15 mouse cellular contexts compared by ENCODE assay signal in genomic region chr14:49515096-49515665, GRCm38 (mm10). TPM values are rescaled to one million over a fixed set of nuclear protein-coding genes. Genes with fewer than 3 reads are reported as not detected.
"Had no signal": no experiment of that assay in that cellular context is flagged by ENCODE, and none has a peak within 500 bp of the region (broad histone marks: within the 10 kb centered on the region; RNA-seq: fewer than 3 reads in every experiment).

No protein-coding gene starts in this region.

- DNase-seq: kidney, postnatal 14 days; left cerebral cortex, postnatal 4 days; lung, adult 2 months; thymus, postnatal 4 days had no signal

- H3K36me3 ChIP-seq: kidney, embryonic 15.5 days; limb, embryonic 13.5 days; midbrain, embryonic 15.5 days; neural tube, embryonic 12.5 days had no signal

- ATAC-seq: midbrain, embryonic 15.5 days had no signal

- H3K27ac ChIP-seq: kidney, embryonic 15.5 days; limb, embryonic 13.5 days; liver, embryonic 14.5 days; midbrain, embryonic 15.5 days; neural tube, embryonic 12.5 days; stomach, postnatal 0 days had no signal

- H3K4me3 ChIP-seq: kidney, embryonic 15.5 days; limb, embryonic 13.5 days; megakaryocyte, embryonic 14.5 days; midbrain, embryonic 15.5 days; neural tube, embryonic 12.5 days had no signal

- H3K9ac ChIP-seq: kidney, embryonic 15.5 days; limb, embryonic 13.5 days; liver, embryonic 14.5 days; midbrain, embryonic 15.5 days; neural tube, embryonic 12.5 days had no signal

- H3K4me2 ChIP-seq: kidney, embryonic 15.5 days; limb, embryonic 13.5 days; midbrain, embryonic 11.5 days; midbrain, embryonic 15.5 days; neural tube, embryonic 12.5 days had no signal

- H3K9me3 ChIP-seq: kidney, embryonic 15.5 days; limb, embryonic 13.5 days; midbrain, embryonic 15.5 days; neural tube, embryonic 12.5 days had no signal

- H3K27me3 ChIP-seq: kidney, embryonic 15.5 days; limb, embryonic 13.5 days; megakaryocyte, embryonic 14.5 days; midbrain, embryonic 15.5 days; neural tube, embryonic 12.5 days had no signal

- H3K4me1 ChIP-seq: kidney, embryonic 15.5 days; limb, embryonic 13.5 days; megakaryocyte, embryonic 14.5 days; midbrain, embryonic 15.5 days; neural tube, embryonic 12.5 days had no signal

RNA-seq across cellular contexts. Expression of gene Slc35f4, which starts 10.7 kb away (rescaled TPM):
- total RNA-seq: liver, adult 2 months; monocyte, adult 5-6 weeks; neutrophil, adult 5-6 weeks had no signal
- polyA plus RNA-seq: liver, adult 2 months; liver, embryonic 14.5 days; lung, adult 2 months had no signal
